Mouse (Mus musculus) embryonic facial prominence, embryonic 15.5 days (tissue): ENCODE results near the gene Irgc1. TPM values are rescaled to one million over a fixed set of nuclear protein-coding genes. Genes with fewer than 3 reads are reported as not detected.
A peak's percentile ranks its signal among the peaks of the same experiment; 100 is the strongest.

ENCODE experiments used
- ATAC-seq: fragments of 200-750 bp; cut with Nextera tagmentation; 2 replicates; pipeline ENCODE4 v1.8.0; 2017; ENCODE audit warnings: low read depth, moderate TSS enrichment; ENCODE audit not compliant: insufficient number of reproducible peaks, low FRiP score, low TSS enrichment
- H3K27ac ChIP-seq: fragments of 300-500 bp; sonication (generic); replicated peaks from 2 replicates; pipeline ENCODE4 v1.5.1; 2015; ENCODE audit warnings: mild to moderate bottlenecking, inconsistent platforms
- H3K27me3 ChIP-seq: fragments of 300-500 bp; sonication (generic); 2 replicates; pipeline ENCODE4 v1.6.1; 2015; ENCODE audit warnings: inconsistent platforms
- H3K36me3 ChIP-seq: fragments of 300-500 bp; sonication (generic); 2 replicates; pipeline ENCODE4 v1.6.1; 2015; ENCODE audit warnings: mild to moderate bottlenecking, inconsistent platforms
- H3K4me1 ChIP-seq: fragments of 300-500 bp; sonication (generic); 2 replicates; pipeline ENCODE4 v1.6.1; 2015; ENCODE audit warnings: inconsistent platforms
- H3K4me2 ChIP-seq: fragments of 300-500 bp; sonication (generic); replicated peaks from 2 replicates; pipeline ENCODE4 v1.6.1; 2015; ENCODE audit warnings: mild to moderate bottlenecking, inconsistent platforms
- H3K4me3 ChIP-seq: fragments of 300-500 bp; sonication (generic); replicated peaks from 2 replicates; pipeline ENCODE4 v1.5.1; 2015; ENCODE audit warnings: mild to moderate bottlenecking, inconsistent platforms
- H3K9ac ChIP-seq: fragments of 300-500 bp; sonication (generic); 2 replicates; pipeline ENCODE4 v1.6.1; 2015; ENCODE audit warnings: inconsistent platforms
- H3K9me3 ChIP-seq: fragments of 300-500 bp; sonication (generic); replicated peaks from 2 replicates; pipeline ENCODE4 v1.6.1; 2016; ENCODE audit warnings: inconsistent platforms
- WGBS: fragments of 180-500 bp; shearing (Covaris S2); methylation state at CpG from one replicate; pipeline ENCODE4 v1.1.7; 2015; 5-methylcytosine and 5-hydroxymethylcytosine counted together
- polyA plus RNA-seq: library from polyadenylated mRNA; unstranded; fragments of >200 nt; fragmentation: Nextera tagmentation; extraction: Ambion mirVana; gene quantifications from 2 replicates; pipeline ENCODE4 v1.2.1, GENCODE M21; 2015

Irgc1 gene
- polyA plus RNA-seq, 1 experiment from 2014 or later: not detected

GRCm38 (mm10) chr7:24481474-24482207 is 29.5 kb upstream of the Irgc1 start, which contains the start of gene Cadm4:
Cadm4 (plus strand) TSS chr7:24482023.
- Histone ChIP-seq H3K4me2 (peak within 1 kb of the TSS; percentile 94), H3K36me3 (no peaks in the 10 kb centered on the region), H3K4me1 (peaks cover 20% of the 10 kb centered on the region), H3K9ac (peak within 1 kb of the TSS; percentile 29), H3K4me3 (peak within 1 kb of the TSS; percentile 67), H3K27ac (no peak within 1 kb of the TSS), H3K27me3 (peaks cover 7% of the 10 kb centered on the region; the same call in 1 of the 2 replicates), H3K9me3 (no peaks in the 10 kb centered on the region)
- under 1% methylated on average over 64 of the region's 83 CpGs for WGBS
- peak; percentile 84 for ATAC-seq

GRCm38 (mm10) chr7:24480986-24481473 is 28.9 kb upstream of the Irgc1 start:
- Histone ChIP-seq H3K9me3 (no peaks in the 10 kb centered on the region), H3K4me2 (peak overlapping the region; percentile 94), H3K4me1 (peaks cover 20% of the 10 kb centered on the region), H3K9ac (peak overlapping the region; percentile 29), H3K36me3 (no peaks in the 10 kb centered on the region), H3K27ac (no peak overlapping the region), H3K27me3 (peaks cover 7% of the 10 kb centered on the region; the same call in 1 of the 2 replicates), H3K4me3 (peak overlapping the region; percentile 67)
- no peak for ATAC-seq
- 10% methylated on average over 14 of the region's 14 CpGs for WGBS

- Histone ChIP-seq H3K36me3 (no peaks in the 10 kb centered on the region), H3K9ac (no peak overlapping the region), H3K27me3 (peaks cover 7% of the 10 kb centered on the region; the same call in 1 of the 2 replicates), H3K4me1 (peaks cover 20% of the 10 kb centered on the region), H3K27ac (no peak overlapping the region), H3K9me3 (no peaks in the 10 kb centered on the region), H3K4me2 (peak overlapping the region; percentile 94; the same call in 1 of the 2 replicates), H3K4me3 (no peak overlapping the region)
- WGBS: 45% methylated on average over 18 of the region's 18 CpGs
- ATAC-seq: no peak
Observed at GRCm38 (mm10) chr7:24480121-24480941, 28.2 kb upstream of the Irgc1 start.

- 81% methylated on average over 2 of the region's 2 CpGs for WGBS
- H3K4me3 ChIP-seq: no peak overlapping the region
- peaks cover 27% of the 10 kb centered on the region for H3K4me1 ChIP-seq
- no peak overlapping the region for H3K27ac ChIP-seq
- H3K9me3 ChIP-seq: no peaks in the 10 kb centered on the region
- no peak for ATAC-seq
- no peak overlapping the region for H3K9ac ChIP-seq
- no peaks in the 10 kb centered on the region for H3K36me3 ChIP-seq
- H3K4me2 ChIP-seq: no peak overlapping the region
- peaks cover 7% of the 10 kb centered on the region; the same call in 1 of the 2 replicates for H3K27me3 ChIP-seq
Observed at GRCm38 (mm10) chr7:24479685-24480084, 27.6 kb upstream of the Irgc1 start.

GRCm38 (mm10) chr7:24478911-24479310 is 26.8 kb upstream of the Irgc1 start:
- H3K4me2 ChIP-seq: no peak overlapping the region
- H3K27me3 ChIP-seq: peaks cover 6% of the 10 kb centered on the region; the same call in 1 of the 2 replicates
- WGBS: 82% methylated on average over 5 of the region's 5 CpGs
- H3K27ac ChIP-seq: no peak overlapping the region
- no peak overlapping the region for H3K4me3 ChIP-seq
- ATAC-seq: no peak
- no peaks in the 10 kb centered on the region for H3K9me3 ChIP-seq
- H3K4me1 ChIP-seq: peaks cover 29% of the 10 kb centered on the region
- H3K9ac ChIP-seq: no peak overlapping the region
- H3K36me3 ChIP-seq: no peaks in the 10 kb centered on the region

GRCm38 (mm10) chr7:24476856-24477255 is 24.8 kb upstream of the Irgc1 start:
- Histone ChIP-seq H3K9me3 (no peaks in the 10 kb centered on the region), H3K9ac (no peak overlapping the region), H3K36me3 (no peaks in the 10 kb centered on the region), H3K4me2 (no peak overlapping the region), H3K4me3 (no peak overlapping the region), H3K4me1 (peaks cover 19% of the 10 kb centered on the region), H3K27ac (no peak overlapping the region), H3K27me3 (peaks cover 4% of the 10 kb centered on the region; the same call in 1 of the 2 replicates)
- ATAC-seq: no peak
- WGBS: 83% methylated on average over 7 of the region's 7 CpGs

GRCm38 (mm10) chr7:24476338-24476737 is 24.2 kb upstream of the Irgc1 start:
- Histone ChIP-seq H3K4me3 (no peak overlapping the region), H3K9me3 (no peaks in the 10 kb centered on the region), H3K4me1 (peaks cover 16% of the 10 kb centered on the region), H3K4me2 (no peak overlapping the region), H3K36me3 (no peaks in the 10 kb centered on the region), H3K27me3 (peaks cover 4% of the 10 kb centered on the region; the same call in 1 of the 2 replicates), H3K27ac (no peak overlapping the region), H3K9ac (no peak overlapping the region)
- WGBS: 75% methylated on average over 8 of the region's 8 CpGs
- ATAC-seq: no peak

GRCm38 (mm10) chr7:24474811-24475506 is 22.9 kb upstream of the Irgc1 start:
- H3K27me3 ChIP-seq: no peaks in the 10 kb centered on the region
- peak overlapping the region; percentile 35 for H3K4me2 ChIP-seq
- peak overlapping the region; percentile 60 for H3K27ac ChIP-seq
- ATAC-seq: no peak; the same call in 1 of the 2 replicates
- 20% methylated on average over 21 of the region's 21 CpGs for WGBS
- peaks cover 10% of the 10 kb centered on the region for H3K4me1 ChIP-seq
- H3K4me3 ChIP-seq: peak overlapping the region; percentile 4; the same call in 1 of the 2 replicates
- no peak overlapping the region for H3K9ac ChIP-seq
- no peaks in the 10 kb centered on the region for H3K36me3 ChIP-seq
- no peaks in the 10 kb centered on the region for H3K9me3 ChIP-seq

- Histone ChIP-seq H3K4me1 (peaks cover 10% of the 10 kb centered on the region), H3K9me3 (0 out of 2 replicates have a peak, but pooled peaks cover 7% of the 10 kb centered on the region), H3K9ac (no peak overlapping the region), H3K4me3 (no peak overlapping the region), H3K27ac (0 out of 2 replicates have a peak overlapping the region, but pooled peaks have one; percentile 60), H3K4me2 (no peak overlapping the region), H3K36me3 (no peaks in the 10 kb centered on the region), H3K27me3 (no peaks in the 10 kb centered on the region)
- ATAC-seq: no peak
- WGBS: 45% methylated on average over 10 of the region's 10 CpGs
Observed at GRCm38 (mm10) chr7:24473913-24474529, 21.9 kb upstream of the Irgc1 start.

- no peak overlapping the region for H3K4me2 ChIP-seq
- H3K27me3 ChIP-seq: no peaks in the 10 kb centered on the region
- no peaks in the 10 kb centered on the region for H3K36me3 ChIP-seq
- no peak overlapping the region for H3K27ac ChIP-seq
- H3K9ac ChIP-seq: no peak overlapping the region
- H3K4me1 ChIP-seq: peaks cover 10% of the 10 kb centered on the region
- no peak overlapping the region for H3K4me3 ChIP-seq
- WGBS: 75% methylated on average over 7 of the region's 7 CpGs
- 0 out of 2 replicates have a peak, but pooled peaks cover 9% of the 10 kb centered on the region for H3K9me3 ChIP-seq
- no peak for ATAC-seq
Observed at GRCm38 (mm10) chr7:24472937-24473336, 20.8 kb upstream of the Irgc1 start.
